Comparison of ENCODE assay signal across 10 mouse cellular contexts in the genomic region with DNA sequence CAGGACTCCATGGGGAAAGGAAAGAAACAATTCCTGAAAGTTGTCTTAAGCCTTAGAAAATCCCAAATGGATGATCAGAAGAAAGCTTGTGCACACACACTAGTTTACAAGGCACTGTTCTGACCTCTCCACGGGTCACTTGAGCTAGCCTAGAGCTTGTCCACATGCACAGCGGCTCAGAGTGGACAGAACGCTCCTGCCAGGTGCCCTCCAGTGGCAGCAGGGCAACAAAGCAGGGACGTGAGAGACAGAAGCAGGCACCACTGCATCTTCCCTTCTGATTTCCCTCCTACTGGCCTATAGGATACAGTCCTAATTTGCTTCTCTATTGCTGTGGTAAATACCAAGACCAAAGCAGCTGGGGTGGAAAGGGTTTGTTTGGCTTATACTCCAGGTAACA. TPM values are rescaled to one million over a fixed set of nuclear protein-coding genes. Genes with fewer than 3 reads are reported as not detected.
DNase-seq lines count a peak whose midpoint lies in the region; ATAC-seq and TF ChIP-seq lines count a peak whose summit lies in the region.
"Had no signal": no experiment of that assay in that cellular context is flagged by ENCODE, and none has a peak within 500 bp of the region (broad histone marks: within the 10 kb centered on the region; RNA-seq: fewer than 3 reads in every experiment).

No protein-coding gene starts in this region.

- no peaks in the 10 kb centered on the region for H3K9me3 ChIP-seq in midbrain, embryonic 10.5 days (replicated peaks)
- H3K9me3 ChIP-seq in midbrain, embryonic 16.5 days (replicated peaks; ENCODE audit: control insufficient read depth, low read length, poor library complexity, severe bottlenecking), result no peaks in the 10 kb centered on the region
- no peaks in the 10 kb centered on the region for H3K9me3 ChIP-seq in kidney, embryonic 15.5 days (replicated peaks)
- H3K9me3 ChIP-seq: G1E had no signal

- peak; percentile 52 for TF ChIP-seq CTCF in gastrocnemius, adult 2 months (IDR thresholded peaks at IDR 0.05)

- H3K27me3 ChIP-seq in midbrain, embryonic 10.5 days (ENCODE audit: low read depth, poor library complexity, severe bottlenecking), result no peaks in the 10 kb centered on the region
- H3K27me3 ChIP-seq in midbrain, embryonic 16.5 days (ENCODE audit: control insufficient read depth, insufficient read depth, low read depth, low read length), result no peaks in the 10 kb centered on the region
- H3K27me3 ChIP-seq in kidney, embryonic 15.5 days, result no peaks in the 10 kb centered on the region

- no peak overlapping the region for H3K27ac ChIP-seq in gastrocnemius, adult 2 months
- H3K27ac ChIP-seq in midbrain, embryonic 10.5 days (replicated peaks), result no peak overlapping the region
- H3K27ac ChIP-seq in midbrain, embryonic 16.5 days (ENCODE audit: low read length), result no peak overlapping the region
- H3K27ac ChIP-seq in kidney, embryonic 15.5 days, result no peak overlapping the region

- DNase-seq in gastrocnemius, adult 2 months, result peak; percentile 26
- DNase-seq in gastrocnemius, postnatal 36 days, result no peak
- DNase-seq in midbrain, embryonic 10.5 days (ENCODE audit: low spot score), result peak; percentile 31
- peak; percentile 36 for DNase-seq in yolk sac, embryonic 10.5 days (ENCODE audit: low spot score)
- DNase-seq in thymus, postnatal 14 days, result no peak
- DNase-seq in left cerebral cortex, adult 11 months (ENCODE audit: low spot score), result no peak
- DNase-seq: cerebellum, adult 18-20 months had no signal

- H3K4me2 ChIP-seq in midbrain, embryonic 16.5 days (ENCODE audit: low read length), result no peak overlapping the region
- no peak overlapping the region for H3K4me2 ChIP-seq in kidney, embryonic 15.5 days

- no peak overlapping the region for H3K9ac ChIP-seq in midbrain, embryonic 16.5 days (ENCODE audit: low read depth, low read length)
- H3K9ac ChIP-seq in kidney, embryonic 15.5 days, result no peak overlapping the region

- no peaks in the 10 kb centered on the region for H3K4me1 ChIP-seq in midbrain, embryonic 10.5 days
- H3K4me1 ChIP-seq in midbrain, embryonic 16.5 days (ENCODE audit: control insufficient read depth, insufficient read depth, low read length), result peaks cover 4% of the 10 kb centered on the region; the same call in 1 of the 2 replicates
- no peaks in the 10 kb centered on the region for H3K4me1 ChIP-seq in kidney, embryonic 15.5 days

- no peak for ATAC-seq in midbrain, embryonic 16.5 days
- ATAC-seq in kidney, embryonic 15.5 days (replicated peaks; ENCODE audit: low FRiP score), result 0 out of 2 replicates have a peak, but pooled peaks have one; percentile 33

- intact Hi-C loops in gastrocnemius, adult 2 months (cut with DNase I), result loop anchor here (5.0 kb wide), 1 partner anchor 84 kb away; no protein-coding TSS in a partner anchor
- intact Hi-C loops in gastrocnemius, postnatal 36 days (cut with DNase I), result no loop called here

- H3K36me3 ChIP-seq in midbrain, embryonic 10.5 days, result no peaks in the 10 kb centered on the region
- H3K36me3 ChIP-seq in midbrain, embryonic 16.5 days (ENCODE audit: control insufficient read depth, insufficient read depth, low read length), result no peaks in the 10 kb centered on the region
- H3K36me3 ChIP-seq in kidney, embryonic 15.5 days, result no peaks in the 10 kb centered on the region

- WGBS in midbrain, embryonic 10.5 days, result 12% methylated on average over 4 of the region's 4 CpGs
- WGBS in midbrain, embryonic 16.5 days, result 20% methylated on average over 4 of the region's 4 CpGs
- WGBS in kidney, embryonic 15.5 days, result 8% methylated on average over 4 of the region's 4 CpGs

- no peak overlapping the region for H3K4me3 ChIP-seq in gastrocnemius, adult 2 months
- H3K4me3 ChIP-seq in midbrain, embryonic 10.5 days, result no peak overlapping the region
- no peak overlapping the region for H3K4me3 ChIP-seq in midbrain, embryonic 16.5 days (ENCODE audit: low read depth, low read length)
- H3K4me3 ChIP-seq in kidney, embryonic 15.5 days (replicated peaks), result no peak overlapping the region

RNA-seq across cellular contexts. Expression of a gene that starts 16.3 kb away (rescaled TPM):
- total RNA-seq in gastrocnemius, adult 2 months (2021), result 1 to 10 TPM; 2.6 to 3.5 TPM
- total RNA-seq in gastrocnemius, postnatal 36 days (2021), result 1 to 10 TPM; 2.4 to 2.5 TPM
- not detected in 2 replicates for polyA plus RNA-seq in midbrain, embryonic 10.5 days (2016; fragmentation: Nextera tagmentation; extraction: Ambion mirVana)
- 0.48 and 0.72 TPM in 2 replicates for polyA plus RNA-seq in midbrain, embryonic 16.5 days (2015; fragmentation: Nextera tagmentation; extraction: Ambion mirVana)
- 5.1 and 5.8 TPM in 2 replicates for polyA plus RNA-seq in kidney, embryonic 15.5 days (2015; fragmentation: Nextera tagmentation; extraction: Ambion mirVana)
- polyA plus RNA-seq: G1E had no signal

RNA-seq across cellular contexts. Expression of a gene that starts 54.9 kb away (rescaled TPM):
- total RNA-seq in gastrocnemius, adult 2 months (2021), result 1 to 10 TPM in 1 of 2 experiments, under 1 TPM in 1; 0.26 to 1.2 TPM
- under 1 TPM; 0.38 to 0.47 TPM for total RNA-seq in gastrocnemius, postnatal 36 days (2021)
- polyA plus RNA-seq in midbrain, embryonic 10.5 days (2016; fragmentation: Nextera tagmentation; extraction: Ambion mirVana), result 0.09 TPM in 1 of 2 replicates, not detected in the other
- polyA plus RNA-seq in midbrain, embryonic 16.5 days (2015; fragmentation: Nextera tagmentation; extraction: Ambion mirVana), result not detected in 2 replicates
- 3.3 and 4.1 TPM in 2 replicates for polyA plus RNA-seq in kidney, embryonic 15.5 days (2015; fragmentation: Nextera tagmentation; extraction: Ambion mirVana)
- polyA plus RNA-seq: G1E had no signal

Comparison
In these comparisons a context has a peak if more than half of its experiments do, and no peak if none do; other contexts are left out.
1. DNase-seq: peak in gastrocnemius, adult 2 months (single experiment), midbrain, embryonic 10.5 days (single experiment) and yolk sac, embryonic 10.5 days (single experiment); none in gastrocnemius, postnatal 36 days (0 of 2), thymus, postnatal 14 days (single experiment) and left cerebral cortex, adult 11 months (single experiment).